Mouse (Mus musculus): ENCODE measurements around the gene Grb2. TPM values are rescaled to one million over a fixed set of nuclear protein-coding genes. Genes with fewer than 3 reads are reported as not detected.

Gene Grb2
- total RNA-seq, 2 experiments from 2014 or later: 119 to 134 TPM

GRCm38 (mm10) chr11:115603476-115604303, 104.7 kb downstream of the Grb2 start, which contains the start of the genes Mrps7 and Gga3:
Gene Mrps7, plus strand, starts transcription at chr11:115603925.
Gene Gga3, minus strand, starts transcription at chr11:115604051.
- peak; percentile 94 for DNase-seq

GRCm38 (mm10) chr11:115603128-115603475, 105.3 kb downstream of the Grb2 start:
- DNase-seq: no peak

- no peak for DNase-seq
These were observed 107.2 kb downstream of the Grb2 start for GRCm38 (mm10) chr11:115601174-115601573.

GRCm38 (mm10) chr11:115600743-115601142, 107.7 kb downstream of the Grb2 start:
- DNase-seq: no peak

GRCm38 (mm10) chr11:115599722-115600121, 108.7 kb downstream of the Grb2 start:
- no peak for DNase-seq

GRCm38 (mm10) chr11:115598309-115598708, 110.1 kb downstream of the Grb2 start:
- DNase-seq: no peak

- DNase-seq: no peak
These were observed 113.2 kb downstream of the Grb2 start for GRCm38 (mm10) chr11:115595209-115595608.

Other genes starting within 250 kb of the Grb2 start
- gene Slc16a5, start 246.1 kb downstream of the Grb2 start, total RNA-seq (2021): under 1 TPM in 1 of 2 experiments, not detected in 1; 0.29 TPM
- 1 to 10 TPM; 3.1 to 4.3 TPM for gene Armc7, start 232.9 kb downstream of the Grb2 start, total RNA-seq (2021)
- gene Nt5c, start 216.7 kb downstream of the Grb2 start, total RNA-seq (2021): 10 to 100 TPM; 27.3 to 27.4 TPM
- gene Jpt1, start 194.2 kb downstream of the Grb2 start, total RNA-seq (2021): 100 to 1,000 TPM; 559 to 561 TPM
- gene Sumo2, start 172.3 kb downstream of the Grb2 start, total RNA-seq (2021): 100 to 1,000 TPM; 299 TPM
- gene Nup85, start 144.2 kb downstream of the Grb2 start, total RNA-seq (2021): 10 to 100 TPM; 46.6 to 50.5 TPM
- gene Mrps7, start 104.7 kb downstream of the Grb2 start, total RNA-seq (2021): 10 to 100 TPM; 71.2 to 72.8 TPM
- 10 to 100 TPM; 18.3 to 20.8 TPM for gene Gga3, start 104.5 kb downstream of the Grb2 start, total RNA-seq (2021)
- 10 to 100 TPM; 34.0 to 40.6 TPM for gene Mif4gd, start 95.6 kb downstream of the Grb2 start, total RNA-seq (2021)
- gene Slc25a19, start 80.3 kb downstream of the Grb2 start, total RNA-seq (2021): 10 to 100 TPM; 27.6 to 30.7 TPM
- 100 to 1,000 TPM; 103 to 108 TPM for gene Tmem94, start 56.8 kb upstream of the Grb2 start, total RNA-seq (2021)
- gene Caskin2, start 105.0 kb upstream of the Grb2 start, total RNA-seq (2021): 10 to 100 TPM; 51.7 to 58.8 TPM
- gene Tsen54, start 106.1 kb upstream of the Grb2 start, total RNA-seq (2021): 10 to 100 TPM; 13.0 to 14.2 TPM
- gene Llgl2, start 115.5 kb upstream of the Grb2 start, total RNA-seq (2021): 10 to 100 TPM; 20.0 to 21.2 TPM
- under 1 TPM; 0.16 to 0.19 TPM for gene Myo15b, start 149.8 kb upstream of the Grb2 start, total RNA-seq (2021)
- gene Smim5, start 191.4 kb upstream of the Grb2 start, total RNA-seq (2021): 10 to 100 TPM; 28.7 to 29.9 TPM
- gene Smim6, start 203.4 kb upstream of the Grb2 start, total RNA-seq (2021): under 1 TPM in 1 of 2 experiments, not detected in 1; 0.27 TPM
- 10 to 100 TPM; 25.7 to 29.0 TPM for gene Sap30bp, start 224.7 kb upstream of the Grb2 start, total RNA-seq (2021)
- 1 to 10 TPM; 8.0 to 10.0 TPM for gene Recql5, start 224.9 kb upstream of the Grb2 start, total RNA-seq (2021)